Mouse (Mus musculus) spleen, adult 18-20 months (tissue): Measurements from ENCODE around the gene Olfr328.
"Not testable (repeated sequence)": the region's sequence is repeated elsewhere in the genome, so short reads cannot be mapped to it uniquely, and the experiment has no call there.

ENCODE experiments used
- DNase-seq, 2 experiments: peaks; one replicate each; pipeline ENCODE4 v3.0.0; 2022; ENCODE audit warnings: mixed read lengths in 2 of 2

Olfr328 gene

GRCm38 (mm10) chr11:58555536-58555935 lies at the start of gene Olfr328:
Olfr328 (minus strand) TSS chr11:58555636.
- DNase-seq = no peak

- DNase-seq = no peak
Observed at GRCm38 (mm10) chr11:58605228-58605627, 49.8 kb upstream of the Olfr328 start.

- DNase-seq = no peak
Observed at GRCm38 (mm10) chr11:58604688-58605087, 49.3 kb upstream of the Olfr328 start.

GRCm38 (mm10) chr11:58602800-58603560 lies 47.5 kb upstream of the Olfr328 start:
- no peak for DNase-seq

- DNase-seq = no peak
Observed at GRCm38 (mm10) chr11:58602062-58602461, 46.6 kb upstream of the Olfr328 start.

GRCm38 (mm10) chr11:58597837-58598236 lies 42.4 kb upstream of the Olfr328 start:
- no peak for DNase-seq

GRCm38 (mm10) chr11:58594814-58595213 lies 39.4 kb upstream of the Olfr328 start, which contains the start of gene Olfr324:
Olfr324 (plus strand) TSS chr11:58595114.
- no peak for DNase-seq

- DNase-seq = no peak
Observed at GRCm38 (mm10) chr11:58588620-58589250, 33.3 kb upstream of the Olfr328 start.

GRCm38 (mm10) chr11:58587898-58588348 lies 32.5 kb upstream of the Olfr328 start:
- peak in 1 of 2 experiments; percentile 33 for DNase-seq

GRCm38 (mm10) chr11:58578636-58579035 lies 23.2 kb upstream of the Olfr328 start:
- no peak for DNase-seq

GRCm38 (mm10) chr11:58577430-58577829 lies 22.0 kb upstream of the Olfr328 start, which contains the start of gene Olfr325:
Olfr325 (plus strand) TSS chr11:58577730.
- DNase-seq = no peak

- no peak for DNase-seq
Observed at GRCm38 (mm10) chr11:58570405-58570804, 15.0 kb upstream of the Olfr328 start, which contains the start of gene Olfr224. Olfr224 (minus strand) TSS chr11:58570553.

- no peak for DNase-seq
Observed at GRCm38 (mm10) chr11:58546322-58546721, 9.1 kb downstream of the Olfr328 start, which contains the start of gene Olfr329-ps. Olfr329-ps (minus strand) TSS chr11:58546422.

- not testable (repeated sequence) for DNase-seq
Observed at GRCm38 (mm10) chr11:58534736-58535135, 20.7 kb downstream of the Olfr328 start, which contains the start of gene Olfr330. Olfr330 (minus strand) TSS chr11:58534836.

- DNase-seq = peak; percentile 11 to 18
Observed at GRCm38 (mm10) chr11:58519756-58520155, 35.7 kb downstream of the Olfr328 start.

GRCm38 (mm10) chr11:58518916-58519315 lies 36.5 kb downstream of the Olfr328 start:
- DNase-seq = peak; percentile 65 to 80

- DNase-seq = not testable (repeated sequence)
Observed at GRCm38 (mm10) chr11:58509058-58509457, 46.4 kb downstream of the Olfr328 start.

- DNase-seq = not testable (repeated sequence)
Observed at GRCm38 (mm10) chr11:58502472-58502871, 53.0 kb downstream of the Olfr328 start, which contains the start of gene Olfr331. Olfr331 (minus strand) TSS chr11:58502572.
